Mouse (Mus musculus) midbrain, embryonic 13.5 days (tissue): ENCODE results near the gene Spata2l. TPM values are rescaled to one million over a fixed set of nuclear protein-coding genes. Genes with fewer than 3 reads are reported as not detected.
"Not testable (repeated sequence)": the region's sequence is repeated elsewhere in the genome, so short reads cannot be mapped to it uniquely, and the experiment has no call there.

ENCODE experiments used
- ATAC-seq: fragments of 200-750 bp; cut with Nextera tagmentation; 2 replicates; pipeline ENCODE4 v1.8.0; 2017; ENCODE audit warnings: mild to moderate bottlenecking, moderate TSS enrichment, moderate library complexity
- H3K27ac ChIP-seq: fragments of 300-500 bp; sonication (generic); 2 replicates; pipeline ENCODE4 v1.5.1; 2015; ENCODE audit warnings: inconsistent platforms, mild to moderate bottlenecking, moderate library complexity
- H3K27me3 ChIP-seq: fragments of 300-500 bp; sonication (generic); 2 replicates; pipeline ENCODE4 v1.6.1; 2015; ENCODE audit warnings: mild to moderate bottlenecking, inconsistent platforms
- H3K36me3 ChIP-seq: fragments of 300-500 bp; sonication (generic); 2 replicates; pipeline ENCODE4 v1.6.1; 2015; ENCODE audit warnings: mild to moderate bottlenecking, inconsistent platforms
- H3K4me1 ChIP-seq: fragments of 300-500 bp; sonication (generic); replicated peaks from 2 replicates; pipeline ENCODE4 v1.6.1; 2015; ENCODE audit warnings: inconsistent platforms
- H3K4me2 ChIP-seq: fragments of 300-500 bp; sonication (generic); replicated peaks from 2 replicates; pipeline ENCODE4 v1.6.1; 2015; ENCODE audit warnings: moderate library complexity, mild to moderate bottlenecking, inconsistent platforms
- H3K4me3 ChIP-seq: fragments of 300-500 bp; sonication (generic); replicated peaks from 2 replicates; pipeline ENCODE4 v1.5.1; 2015; ENCODE audit warnings: mild to moderate bottlenecking, inconsistent platforms
- H3K9ac ChIP-seq: fragments of 300-500 bp; sonication (generic); replicated peaks from 2 replicates; pipeline ENCODE4 v1.6.1; 2015; ENCODE audit warnings: mild to moderate bottlenecking, inconsistent platforms
- H3K9me3 ChIP-seq: fragments of 300-500 bp; sonication (generic); 2 replicates; pipeline ENCODE4 v1.6.1; 2016; ENCODE audit warnings: mild to moderate bottlenecking, inconsistent platforms
- WGBS: fragments of 180-500 bp; shearing (Covaris S2); methylation state at CpG from one replicate; pipeline ENCODE4 v1.1.7; 2015; 5-methylcytosine and 5-hydroxymethylcytosine counted together
- polyA plus RNA-seq: library from polyadenylated mRNA; unstranded; fragments of >200 nt; fragmentation: Nextera tagmentation; extraction: Ambion mirVana; gene quantifications from 2 replicates; pipeline ENCODE4 v1.2.1, GENCODE M21; 2015

The Spata2l gene
- polyA plus RNA-seq, 1 experiment from 2014 or later, result 2.7 TPM

GRCm38 (mm10) chr8:123267926-123268656 lies 32.1 kb upstream of the Spata2l start:
- H3K9ac ChIP-seq, result no peak overlapping the region
- no peaks in the 10 kb centered on the region for H3K9me3 ChIP-seq
- ATAC-seq, result no peak; the same call in 1 of the 2 replicates
- 78% methylated on average over 14 of the region's 14 CpGs for WGBS
- no peak overlapping the region for H3K4me2 ChIP-seq
- H3K27ac ChIP-seq, result no peak overlapping the region
- H3K27me3 ChIP-seq, result no peaks in the 10 kb centered on the region
- no peaks in the 10 kb centered on the region for H3K4me1 ChIP-seq
- H3K36me3 ChIP-seq, result peaks cover 74% of the 10 kb centered on the region
- no peak overlapping the region for H3K4me3 ChIP-seq

GRCm38 (mm10) chr8:123257593-123257992 lies 21.6 kb upstream of the Spata2l start:
- 90% methylated on average over 7 of the region's 8 CpGs for WGBS
- H3K4me1 ChIP-seq, result peaks cover 33% of the 10 kb centered on the region
- not testable (repeated sequence) for H3K9me3 ChIP-seq, H3K4me3 ChIP-seq, ATAC-seq, H3K9ac ChIP-seq, H3K4me2 ChIP-seq, H3K27ac ChIP-seq, H3K27me3 ChIP-seq
- H3K36me3 ChIP-seq, result peaks cover 56% of the 10 kb centered on the region

DNA sequence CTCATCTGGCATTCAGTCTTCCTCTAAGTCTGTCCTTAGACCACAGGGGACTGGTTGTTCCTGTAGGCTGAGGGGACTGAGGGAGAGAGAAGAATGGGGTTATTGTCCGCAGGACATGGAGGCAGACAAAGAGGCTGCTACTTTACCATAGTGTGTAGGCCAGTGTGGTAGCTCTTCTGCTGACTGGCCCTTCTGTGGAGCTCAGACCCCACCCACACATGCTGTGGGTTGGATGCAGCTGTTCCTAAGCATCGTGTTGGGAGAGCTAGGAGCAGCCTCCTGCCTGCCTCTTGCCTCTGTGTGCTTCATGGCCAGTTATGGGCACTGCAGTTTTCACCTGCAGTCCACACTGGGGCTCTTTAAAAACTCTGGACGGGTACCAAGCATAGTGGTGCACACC lies 21.1 kb upstream of the Spata2l start:
- Histone ChIP-seq H3K9ac (no peak overlapping the region), H3K36me3 (peaks cover 57% of the 10 kb centered on the region), H3K4me3 (no peak overlapping the region), H3K4me1 (peaks cover 36% of the 10 kb centered on the region), H3K27me3 (no peaks in the 10 kb centered on the region), H3K9me3 (no peaks in the 10 kb centered on the region), H3K4me2 (no peak overlapping the region), H3K27ac (no peak overlapping the region)
- ATAC-seq, result no peak
- WGBS, result 79% methylated on average over 3 of the region's 3 CpGs

DNA sequence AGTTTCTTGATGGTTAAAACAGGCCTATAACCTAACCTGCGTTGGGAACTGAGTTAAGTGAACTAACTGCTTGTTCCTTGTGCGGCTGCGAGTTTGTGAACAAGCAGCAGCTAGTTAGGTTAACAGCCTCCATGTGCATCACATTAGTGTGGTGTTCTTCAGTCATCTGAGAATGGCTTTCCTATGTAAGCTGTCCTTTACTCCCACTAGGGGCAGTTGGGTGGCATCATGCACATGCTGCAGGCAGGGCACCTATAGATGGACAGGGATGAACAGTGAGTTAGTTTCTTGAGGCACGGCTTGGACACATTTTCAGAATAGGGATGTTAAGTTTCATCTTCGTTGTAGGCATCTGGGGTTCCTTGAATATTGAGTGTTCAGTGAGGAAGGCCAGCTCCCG lies 19.1 kb upstream of the Spata2l start:
- ATAC-seq, result no peak
- Histone ChIP-seq H3K9me3 (no peaks in the 10 kb centered on the region), H3K4me1 (peaks cover 36% of the 10 kb centered on the region), H3K9ac (peak overlapping the region; percentile 96), H3K27me3 (no peaks in the 10 kb centered on the region), H3K4me3 (peak overlapping the region; percentile 99), H3K4me2 (peak overlapping the region; percentile 99), H3K36me3 (peaks cover 62% of the 10 kb centered on the region), H3K27ac (no peak overlapping the region)
- 66% methylated on average over 6 of the region's 6 CpGs for WGBS

GRCm38 (mm10) chr8:123254099-123254885 lies 18.3 kb upstream of the Spata2l start, which contains the start of the genes Zfp276 and Vps9d1:
Gene Zfp276 (plus strand): TSS chr8:123254195.
Gene Vps9d1 (minus strand): TSS chr8:123254348.
- peak within 1 kb of the TSS; percentile 99 for H3K4me3 ChIP-seq
- H3K9ac ChIP-seq, result peak within 1 kb of the TSS; percentile 96
- H3K36me3 ChIP-seq, result peaks cover 62% of the 10 kb centered on the region
- no peaks in the 10 kb centered on the region for H3K27me3 ChIP-seq
- under 1% methylated on average over 73 of the region's 99 CpGs for WGBS
- peak within 1 kb of the TSS; percentile 89 for H3K27ac ChIP-seq
- peaks cover 36% of the 10 kb centered on the region for H3K4me1 ChIP-seq
- no peaks in the 10 kb centered on the region for H3K9me3 ChIP-seq
- peak; percentile 97 for ATAC-seq
- H3K4me2 ChIP-seq, result peak within 1 kb of the TSS; percentile 99

DNA sequence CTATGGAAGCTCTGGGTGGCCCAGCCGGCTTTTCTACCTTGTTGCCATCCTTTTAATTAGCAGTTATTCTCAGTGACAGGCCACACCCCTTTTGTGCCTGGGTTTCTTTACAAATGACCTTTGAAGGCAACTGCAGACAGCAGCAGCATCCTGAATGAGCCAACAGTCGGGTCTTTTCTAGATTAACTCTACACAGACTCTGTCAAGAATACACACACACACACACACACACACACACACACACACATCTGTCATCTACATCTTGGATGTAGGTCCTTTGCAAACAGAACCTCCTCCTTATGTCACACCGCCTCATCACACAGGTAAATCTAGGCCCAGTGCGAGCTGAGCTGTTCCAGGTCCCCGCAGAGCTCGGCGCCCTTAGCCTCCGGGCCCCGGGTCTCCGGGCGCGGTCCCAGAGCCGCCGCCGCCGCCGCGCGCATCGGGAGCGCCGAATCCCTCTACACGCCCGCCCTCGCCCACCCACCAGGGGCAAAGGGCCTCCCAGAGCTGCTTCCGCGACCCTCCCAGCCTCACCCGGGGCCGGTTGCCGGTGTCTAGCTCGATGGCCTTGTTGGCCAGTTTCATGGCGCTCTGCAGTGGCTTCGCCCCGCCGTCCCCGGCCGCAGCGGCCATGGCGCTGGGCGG lies 17.5 kb upstream of the Spata2l start:
- no peaks in the 10 kb centered on the region for H3K27me3 ChIP-seq
- peaks cover 62% of the 10 kb centered on the region for H3K36me3 ChIP-seq
- peak overlapping the region; percentile 96 for H3K9ac ChIP-seq
- H3K27ac ChIP-seq, result peak overlapping the region; percentile 89
- peak overlapping the region; percentile 99 for H3K4me2 ChIP-seq
- H3K9me3 ChIP-seq, result no peaks in the 10 kb centered on the region
- 1% methylated on average over 40 of the region's 40 CpGs for WGBS
- H3K4me3 ChIP-seq, result peak overlapping the region; percentile 99
- peaks cover 36% of the 10 kb centered on the region for H3K4me1 ChIP-seq
- ATAC-seq, result peak; percentile 65

DNA sequence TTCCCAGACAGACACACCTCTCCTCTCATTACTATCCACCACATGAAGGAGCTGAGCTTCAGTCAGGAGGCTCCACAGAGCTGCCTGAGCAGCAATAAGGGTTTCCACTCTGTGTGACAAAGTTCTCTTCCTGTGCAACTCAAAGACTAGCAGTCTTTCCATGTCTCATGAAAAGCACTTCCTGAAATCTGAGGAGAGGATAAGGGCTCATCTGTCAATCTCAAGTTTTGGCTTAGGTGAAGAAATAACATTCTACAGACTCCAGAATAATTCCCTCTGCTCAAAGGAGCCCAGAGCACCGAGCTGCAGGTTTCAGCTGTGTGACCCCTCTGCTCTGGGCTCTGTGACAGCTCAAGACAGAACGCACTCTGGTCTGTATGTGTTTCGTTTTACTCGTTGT lies 16.9 kb upstream of the Spata2l start:
- no peak for ATAC-seq
- 74% methylated on average over 4 of the region's 4 CpGs for WGBS
- Histone ChIP-seq H3K4me3 (peak overlapping the region; percentile 99), H3K27me3 (no peaks in the 10 kb centered on the region), H3K4me1 (peaks cover 36% of the 10 kb centered on the region), H3K9ac (peak overlapping the region; percentile 96), H3K36me3 (peaks cover 62% of the 10 kb centered on the region), H3K27ac (no peak overlapping the region), H3K9me3 (no peaks in the 10 kb centered on the region), H3K4me2 (peak overlapping the region; percentile 99)

GRCm38 (mm10) chr8:123250940-123251339 lies 14.9 kb upstream of the Spata2l start:
- Histone ChIP-seq H3K9me3 (no peaks in the 10 kb centered on the region), H3K4me1 (peaks cover 24% of the 10 kb centered on the region), H3K27me3 (no peaks in the 10 kb centered on the region), H3K9ac (no peak overlapping the region), H3K36me3 (peaks cover 63% of the 10 kb centered on the region), H3K4me3 (no peak overlapping the region), H3K27ac (no peak overlapping the region), H3K4me2 (no peak overlapping the region)
- WGBS, result 98% methylated on average over 5 of the region's 5 CpGs
- no peak for ATAC-seq

DNA sequence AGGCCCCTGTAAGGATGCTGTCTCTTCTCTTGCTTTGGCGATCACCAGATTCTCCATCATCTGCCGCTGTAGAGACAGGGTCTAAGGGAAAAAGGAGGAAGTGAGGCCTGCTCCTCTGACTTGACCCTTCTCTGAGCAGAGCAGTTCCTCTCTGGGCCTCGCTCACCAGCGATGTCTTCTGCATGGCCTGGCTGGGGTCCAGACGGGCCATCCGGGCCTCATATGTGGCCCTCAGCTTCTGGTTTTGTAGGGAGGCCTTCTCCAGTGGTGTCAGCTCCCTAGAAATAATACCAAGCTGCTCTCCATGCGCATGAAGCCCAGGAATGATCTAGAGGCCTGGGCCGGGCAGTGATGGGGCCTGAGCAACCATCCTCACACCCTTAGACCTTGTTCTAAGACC lies 12.6 kb upstream of the Spata2l start:
- H3K27ac ChIP-seq, result no peak overlapping the region

GRCm38 (mm10) chr8:123247748-123248147 lies 11.7 kb upstream of the Spata2l start:
- Histone ChIP-seq H3K27ac (no peak overlapping the region), H3K4me3 (no peak overlapping the region), H3K9me3 (no peaks in the 10 kb centered on the region), H3K4me2 (no peak overlapping the region), H3K9ac (no peak overlapping the region), H3K36me3 (peaks cover 95% of the 10 kb centered on the region), H3K27me3 (no peaks in the 10 kb centered on the region), H3K4me1 (peaks cover 4% of the 10 kb centered on the region)
- ATAC-seq, result no peak
- 97% methylated on average over 6 of the region's 6 CpGs for WGBS

More for the DNA sequence above, 12.6 kb upstream of the Spata2l start:
- 96% methylated on average over 8 of the region's 8 CpGs for WGBS
- no peak overlapping the region for H3K4me3 ChIP-seq
- no peaks in the 10 kb centered on the region for H3K9me3 ChIP-seq
- H3K4me1 ChIP-seq, result peaks cover 11% of the 10 kb centered on the region
- no peak for ATAC-seq
- no peak overlapping the region for H3K4me2 ChIP-seq
- H3K27me3 ChIP-seq, result no peaks in the 10 kb centered on the region
- no peak overlapping the region for H3K9ac ChIP-seq
- peaks cover 86% of the 10 kb centered on the region for H3K36me3 ChIP-seq

DNA sequence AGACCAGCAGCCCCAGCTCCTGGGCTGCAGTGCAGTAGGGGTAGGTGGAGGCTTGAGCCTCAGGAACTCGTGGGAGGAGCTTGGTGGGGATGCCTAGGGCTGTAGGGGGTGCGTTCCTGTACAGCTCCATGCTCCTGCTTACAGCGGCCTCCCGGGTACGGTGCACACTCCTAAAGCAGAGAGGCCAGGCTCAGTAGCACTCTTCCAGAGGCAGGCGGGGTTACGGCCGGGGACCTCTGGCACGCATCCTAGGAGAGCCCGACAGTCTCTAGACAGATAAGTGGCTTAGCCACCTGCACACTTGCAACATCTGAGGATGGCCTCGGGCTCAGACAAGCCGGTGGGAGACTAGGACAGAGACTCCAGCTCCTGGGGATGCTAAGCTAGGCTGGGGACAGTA lies 9.5 kb upstream of the Spata2l start:
- Histone ChIP-seq H3K9ac (no peak overlapping the region), H3K27me3 (no peaks in the 10 kb centered on the region)

DNA sequence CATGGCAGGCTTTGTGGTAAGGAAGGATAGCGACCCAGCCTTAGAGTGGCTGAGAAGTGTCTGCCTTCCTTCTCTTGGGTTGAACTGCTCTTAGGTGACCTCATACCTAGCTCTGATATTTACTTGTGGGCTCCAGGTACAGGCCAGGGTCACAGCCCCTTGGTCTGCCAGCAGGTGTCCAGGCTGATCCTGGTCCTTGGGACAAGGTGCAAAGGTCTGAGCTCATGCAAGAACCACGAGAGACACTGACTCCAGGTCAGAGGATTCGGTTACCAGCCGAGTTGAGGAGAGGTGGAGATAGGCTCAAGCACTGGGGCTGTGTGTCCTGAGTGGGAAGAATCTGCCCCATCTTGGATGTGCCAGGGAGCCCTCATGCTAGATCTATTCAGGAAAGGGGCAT lies 8.3 kb upstream of the Spata2l start:
- Histone ChIP-seq H3K27ac (no peak overlapping the region), H3K36me3 (peaks cover 81% of the 10 kb centered on the region), H3K27me3 (no peaks in the 10 kb centered on the region), H3K9ac (no peak overlapping the region), H3K4me3 (no peak overlapping the region), H3K4me1 (no peaks in the 10 kb centered on the region), H3K9me3 (no peaks in the 10 kb centered on the region), H3K4me2 (no peak overlapping the region)
- WGBS, result 94% methylated on average over 4 of the region's 4 CpGs
- ATAC-seq, result no peak

More for the DNA sequence above, 9.5 kb upstream of the Spata2l start:
- Histone ChIP-seq H3K4me1 (no peaks in the 10 kb centered on the region), H3K4me2 (no peak overlapping the region), H3K36me3 (peaks cover 93% of the 10 kb centered on the region), H3K4me3 (no peak overlapping the region), H3K27ac (no peak overlapping the region), H3K9me3 (no peaks in the 10 kb centered on the region)
- ATAC-seq, result no peak
- 93% methylated on average over 12 of the region's 12 CpGs for WGBS
